Mouse (Mus musculus): Measurements from ENCODE around the gene Mgp. TPM values are rescaled to one million over a fixed set of nuclear protein-coding genes. Genes with fewer than 3 reads are reported as not detected.

The Mgp gene
- polyA plus RNA-seq, 1 experiment from 2014 or later = 8.3 TPM

DNA sequence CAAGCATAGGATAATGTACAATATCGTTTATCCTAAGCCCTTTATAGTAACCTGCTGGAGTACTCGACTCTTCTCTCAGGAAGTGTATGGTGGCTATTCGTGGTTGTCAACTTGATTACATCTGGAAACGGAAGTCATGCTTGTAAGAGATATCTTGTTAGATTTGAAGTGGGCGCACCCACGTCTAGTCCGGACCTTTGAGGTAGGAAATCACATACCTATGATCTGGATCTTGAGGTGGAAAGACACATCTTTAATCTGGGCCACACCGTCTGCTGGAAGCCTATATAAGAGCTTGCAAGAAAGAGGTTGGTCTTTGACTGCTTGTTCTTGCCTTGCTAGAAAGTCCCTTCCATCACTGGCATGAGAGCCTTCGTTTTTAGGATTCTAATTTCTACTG is 26.9 kb upstream of the Mgp start:
- H3K36me3 ChIP-seq (ENCODE audit: control insufficient read depth, insufficient read depth, low read length) = no peaks in the 10 kb centered on the region
- 92% methylated on average over 9 of the region's 9 CpGs for WGBS
- H3K4me2 ChIP-seq (ENCODE audit: low read depth) = no peak overlapping the region
- no peak overlapping the region for H3K9ac ChIP-seq (ENCODE audit: low read length)
- no peaks in the 10 kb centered on the region for H3K27me3 ChIP-seq (ENCODE audit: control insufficient read depth, insufficient read depth, low read length)
- no peak overlapping the region for H3K27ac ChIP-seq (ENCODE audit: low read depth, low read length)
- DNase-seq (ENCODE audit: low spot score) (no peak), ATAC-seq (ENCODE audit: insufficient read depth, low FRiP score, low TSS enrichment) (no peak)
- no peak overlapping the region for H3K4me3 ChIP-seq (ENCODE audit: low read depth, low read length)
- H3K4me1 ChIP-seq (ENCODE audit: control insufficient read depth, insufficient read depth, low read length) = no peaks in the 10 kb centered on the region
- H3K9me3 ChIP-seq (ENCODE audit: control insufficient read depth, low read length) = no peaks in the 10 kb centered on the region

DNA sequence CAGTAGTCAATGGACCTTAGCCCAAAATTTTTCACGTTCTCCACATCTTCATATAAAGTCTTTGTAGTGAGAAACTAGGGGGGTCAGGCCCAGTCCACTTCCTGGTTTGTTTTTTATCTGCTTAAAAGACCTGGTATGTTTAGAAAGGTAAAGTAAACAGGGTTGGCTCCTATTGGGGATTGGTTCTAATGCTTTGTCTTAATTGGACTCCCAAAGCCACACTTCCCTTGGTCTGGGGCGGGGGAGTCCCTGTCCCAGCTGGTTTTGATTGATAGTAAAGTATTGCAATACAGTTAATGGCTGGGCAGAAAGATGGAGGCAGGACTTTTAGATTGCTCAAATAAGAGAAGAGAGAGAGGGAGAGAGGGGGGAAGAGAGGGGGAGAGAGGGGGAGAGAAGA is 25.4 kb upstream of the Mgp start:
- H3K9ac ChIP-seq (ENCODE audit: low read length) = no peak overlapping the region
- no peak overlapping the region for H3K27ac ChIP-seq (ENCODE audit: low read depth, low read length)
- H3K4me1 ChIP-seq (ENCODE audit: control insufficient read depth, insufficient read depth, low read length) = no peaks in the 10 kb centered on the region
- ATAC-seq (ENCODE audit: insufficient read depth, low FRiP score, low TSS enrichment) (no peak), DNase-seq (ENCODE audit: low spot score) (no peak)
- no peak overlapping the region for H3K4me3 ChIP-seq (ENCODE audit: low read depth, low read length)
- H3K36me3 ChIP-seq (ENCODE audit: control insufficient read depth, insufficient read depth, low read length) = no peaks in the 10 kb centered on the region
- 87% methylated on average over 2 of the region's 2 CpGs for WGBS
- H3K9me3 ChIP-seq (ENCODE audit: control insufficient read depth, low read length) = no peaks in the 10 kb centered on the region
- no peak overlapping the region for H3K4me2 ChIP-seq (ENCODE audit: low read depth)
- no peaks in the 10 kb centered on the region for H3K27me3 ChIP-seq (ENCODE audit: control insufficient read depth, insufficient read depth, low read length)

DNA sequence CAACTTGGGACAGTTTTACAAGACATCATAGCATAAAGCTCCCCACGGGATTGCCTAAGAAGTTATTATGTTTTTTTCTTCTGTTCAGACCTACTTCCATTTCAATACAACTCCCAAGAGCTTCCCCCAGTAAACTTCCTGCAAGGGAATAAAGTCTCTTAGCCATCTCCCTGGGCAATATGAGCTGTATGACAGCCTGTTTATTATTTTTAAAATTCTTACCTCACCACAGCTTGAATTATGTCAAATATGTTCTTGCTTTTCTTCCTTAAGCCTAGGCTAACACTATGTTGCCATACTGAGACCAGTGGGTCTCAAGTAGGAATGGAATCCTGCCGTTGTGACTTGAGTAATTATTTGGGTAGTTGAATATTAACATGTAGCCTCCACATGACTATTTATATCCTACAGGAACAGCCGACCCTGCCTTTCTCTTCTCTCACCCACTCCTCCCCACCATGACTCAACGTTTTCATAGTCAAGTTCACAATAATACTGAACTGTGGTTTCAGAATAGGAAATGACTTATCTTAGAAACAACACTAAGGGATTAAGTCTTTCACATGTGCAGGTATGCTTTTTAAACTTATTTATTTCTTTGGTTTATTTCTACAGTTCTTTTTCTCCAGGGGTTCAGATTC is 24.9 kb upstream of the Mgp start:
- H3K4me2 ChIP-seq (ENCODE audit: low read depth) = no peak overlapping the region
- no peaks in the 10 kb centered on the region for H3K9me3 ChIP-seq (ENCODE audit: control insufficient read depth, low read length)
- no peaks in the 10 kb centered on the region for H3K4me1 ChIP-seq (ENCODE audit: control insufficient read depth, insufficient read depth, low read length)
- H3K4me3 ChIP-seq (ENCODE audit: low read depth, low read length) = no peak overlapping the region
- H3K27ac ChIP-seq (ENCODE audit: low read depth, low read length) = no peak overlapping the region
- WGBS = 85% methylated on average over 4 of the region's 4 CpGs
- no peaks in the 10 kb centered on the region for H3K36me3 ChIP-seq (ENCODE audit: control insufficient read depth, insufficient read depth, low read length)
- DNase-seq (ENCODE audit: low spot score) (no peak), ATAC-seq (ENCODE audit: insufficient read depth, low FRiP score, low TSS enrichment) (no peak)
- H3K27me3 ChIP-seq (ENCODE audit: control insufficient read depth, insufficient read depth, low read length) = no peaks in the 10 kb centered on the region
- no peak overlapping the region for H3K9ac ChIP-seq (ENCODE audit: low read length)

DNA sequence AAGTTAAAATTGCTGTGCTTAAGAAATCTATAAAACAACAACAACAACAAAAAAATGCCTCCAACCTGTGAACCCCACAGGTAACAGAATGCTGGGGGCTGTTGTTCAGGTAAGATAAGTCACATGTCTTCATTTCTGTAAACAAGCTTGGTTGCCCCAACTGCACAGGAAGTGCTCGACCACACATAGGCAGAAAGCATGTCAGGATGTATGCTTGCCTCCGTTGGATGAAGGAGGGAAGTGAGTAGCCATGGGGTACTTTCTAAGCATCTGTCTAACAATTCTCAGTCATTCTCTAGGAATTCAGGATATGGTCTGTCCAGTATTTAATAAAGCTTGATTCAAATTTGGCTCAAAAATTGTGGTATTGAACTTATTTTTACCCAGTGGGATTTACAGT is 23.3 kb upstream of the Mgp start:
- WGBS = 76% methylated on average over 2 of the region's 2 CpGs
- Histone ChIP-seq H3K4me3 (ENCODE audit: low read depth, low read length) (no peak overlapping the region), H3K27me3 (ENCODE audit: control insufficient read depth, insufficient read depth, low read length) (no peaks in the 10 kb centered on the region), H3K36me3 (ENCODE audit: control insufficient read depth, insufficient read depth, low read length) (no peaks in the 10 kb centered on the region), H3K9me3 (ENCODE audit: control insufficient read depth, low read length) (no peaks in the 10 kb centered on the region), H3K27ac (ENCODE audit: low read depth, low read length) (no peak overlapping the region), H3K4me2 (ENCODE audit: low read depth) (no peak overlapping the region), H3K4me1 (ENCODE audit: control insufficient read depth, insufficient read depth, low read length) (no peaks in the 10 kb centered on the region), H3K9ac (ENCODE audit: low read length) (no peak overlapping the region)
- ATAC-seq (ENCODE audit: insufficient read depth, low FRiP score, low TSS enrichment) = no peak
- DNase-seq (ENCODE audit: low spot score) = no peak

DNA sequence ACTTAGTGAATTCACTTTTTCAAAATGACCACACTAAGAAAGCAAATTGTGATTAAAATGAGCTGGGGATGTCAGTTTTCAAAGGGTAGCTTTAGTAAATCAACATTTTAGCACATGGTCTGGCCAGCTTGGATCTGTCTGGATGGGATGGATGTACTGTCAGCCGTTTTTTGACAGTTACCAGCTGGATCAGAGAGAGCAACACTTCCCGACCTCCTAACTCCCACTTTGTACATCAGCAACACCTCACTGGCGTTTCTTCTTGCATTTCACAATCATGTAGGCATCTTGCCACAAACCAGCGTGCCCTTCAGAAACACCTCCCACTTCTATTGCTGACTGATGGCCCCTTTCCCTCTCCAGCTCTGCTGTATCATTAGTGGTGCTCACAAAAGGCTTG is 22.6 kb upstream of the Mgp start:
- DNase-seq (ENCODE audit: low spot score) (no peak), ATAC-seq (ENCODE audit: insufficient read depth, low FRiP score, low TSS enrichment) (no peak)
- H3K27ac ChIP-seq (ENCODE audit: low read depth, low read length) = no peak overlapping the region
- 77% methylated on average over 4 of the region's 4 CpGs for WGBS
- H3K4me2 ChIP-seq (ENCODE audit: low read depth) = no peak overlapping the region
- H3K9ac ChIP-seq (ENCODE audit: low read length) = no peak overlapping the region
- H3K9me3 ChIP-seq (ENCODE audit: control insufficient read depth, low read length) = no peaks in the 10 kb centered on the region
- no peaks in the 10 kb centered on the region for H3K27me3 ChIP-seq (ENCODE audit: control insufficient read depth, insufficient read depth, low read length)
- no peaks in the 10 kb centered on the region for H3K4me1 ChIP-seq (ENCODE audit: control insufficient read depth, insufficient read depth, low read length)
- H3K36me3 ChIP-seq (ENCODE audit: control insufficient read depth, insufficient read depth, low read length) = no peaks in the 10 kb centered on the region
- no peak overlapping the region for H3K4me3 ChIP-seq (ENCODE audit: low read depth, low read length)

DNA sequence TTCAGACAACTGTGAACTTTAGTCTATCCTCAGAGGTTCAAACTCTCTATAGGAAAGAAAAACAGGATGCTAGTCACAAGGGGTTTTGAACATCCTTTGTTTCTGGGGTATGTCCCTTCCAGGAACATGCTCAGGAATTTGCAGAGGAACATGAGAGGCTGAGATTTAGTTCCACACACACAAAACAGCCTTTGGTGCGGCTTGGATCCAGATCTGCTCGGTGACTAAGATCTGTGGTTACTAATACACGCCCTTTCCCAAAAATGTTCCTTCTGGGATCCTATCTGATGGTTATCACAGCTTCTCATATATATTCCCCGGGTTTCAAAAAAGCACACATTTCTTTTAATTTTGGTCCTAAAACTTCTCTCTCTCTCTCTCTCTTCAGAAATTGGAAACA is 22.2 kb upstream of the Mgp start:
- Histone ChIP-seq H3K27ac (ENCODE audit: low read depth, low read length) (no peak overlapping the region), H3K9me3 (ENCODE audit: control insufficient read depth, low read length) (no peaks in the 10 kb centered on the region), H3K4me2 (ENCODE audit: low read depth) (no peak overlapping the region), H3K9ac (ENCODE audit: low read length) (no peak overlapping the region), H3K4me1 (ENCODE audit: control insufficient read depth, insufficient read depth, low read length) (no peaks in the 10 kb centered on the region), H3K4me3 (ENCODE audit: low read depth, low read length) (no peak overlapping the region), H3K27me3 (ENCODE audit: control insufficient read depth, insufficient read depth, low read length) (no peaks in the 10 kb centered on the region), H3K36me3 (ENCODE audit: control insufficient read depth, insufficient read depth, low read length) (no peaks in the 10 kb centered on the region)
- ATAC-seq (ENCODE audit: insufficient read depth, low FRiP score, low TSS enrichment) (no peak), DNase-seq (ENCODE audit: low spot score) (no peak)
- 84% methylated on average over 4 of the region's 4 CpGs for WGBS

DNA sequence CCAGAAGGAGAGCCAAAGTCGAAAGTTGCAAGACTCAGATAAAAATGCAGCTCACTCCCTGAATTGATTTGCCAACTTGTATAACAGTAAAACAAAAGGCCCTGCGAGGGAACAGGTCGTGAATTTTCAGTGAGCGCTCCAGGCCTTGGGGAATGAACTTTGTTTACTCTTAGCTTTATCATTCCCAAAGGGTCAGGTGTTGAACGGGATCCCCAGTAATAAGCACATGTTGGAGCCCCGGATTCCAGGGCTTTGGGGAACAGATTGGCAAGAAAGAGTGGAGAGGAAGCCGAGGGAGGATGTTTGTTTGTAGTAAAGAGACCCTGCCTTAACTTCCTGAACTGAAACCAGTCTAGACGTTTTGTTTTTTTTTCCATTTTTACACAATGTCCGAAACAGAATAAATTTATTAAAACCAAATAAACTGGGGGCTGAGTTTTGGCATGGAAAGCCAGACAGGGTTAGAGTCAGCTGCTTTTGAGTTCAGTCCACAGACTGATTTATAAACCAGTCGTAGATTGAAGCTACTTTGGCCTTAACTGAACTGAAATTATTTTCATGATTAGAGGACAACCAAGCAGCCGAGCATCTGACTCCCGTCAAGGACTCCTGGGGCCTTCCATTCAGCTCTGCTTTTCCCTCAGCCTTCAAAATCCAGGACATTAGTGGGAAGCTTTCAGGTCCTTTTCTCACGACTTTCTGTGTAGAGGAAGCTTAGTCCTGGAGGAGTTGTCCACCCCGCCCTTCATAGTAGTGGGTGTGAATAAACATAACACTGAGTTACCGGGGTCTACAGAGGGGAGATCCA is 19.1 kb upstream of the Mgp start:
- Histone ChIP-seq H3K4me2 (ENCODE audit: low read depth) (no peak overlapping the region), H3K4me1 (ENCODE audit: control insufficient read depth, insufficient read depth, low read length) (no peaks in the 10 kb centered on the region), H3K4me3 (ENCODE audit: low read depth, low read length) (no peak overlapping the region), H3K27ac (ENCODE audit: low read depth, low read length) (no peak overlapping the region), H3K27me3 (ENCODE audit: control insufficient read depth, insufficient read depth, low read length) (no peaks in the 10 kb centered on the region), H3K9ac (ENCODE audit: low read length) (no peak overlapping the region), H3K9me3 (ENCODE audit: control insufficient read depth, low read length) (no peaks in the 10 kb centered on the region), H3K36me3 (ENCODE audit: control insufficient read depth, insufficient read depth, low read length) (no peaks in the 10 kb centered on the region)
- DNase-seq (ENCODE audit: low spot score) = no peak
- no peak for ATAC-seq (ENCODE audit: insufficient read depth, low FRiP score, low TSS enrichment)
- 69% methylated on average over 15 of the region's 15 CpGs for WGBS

DNA sequence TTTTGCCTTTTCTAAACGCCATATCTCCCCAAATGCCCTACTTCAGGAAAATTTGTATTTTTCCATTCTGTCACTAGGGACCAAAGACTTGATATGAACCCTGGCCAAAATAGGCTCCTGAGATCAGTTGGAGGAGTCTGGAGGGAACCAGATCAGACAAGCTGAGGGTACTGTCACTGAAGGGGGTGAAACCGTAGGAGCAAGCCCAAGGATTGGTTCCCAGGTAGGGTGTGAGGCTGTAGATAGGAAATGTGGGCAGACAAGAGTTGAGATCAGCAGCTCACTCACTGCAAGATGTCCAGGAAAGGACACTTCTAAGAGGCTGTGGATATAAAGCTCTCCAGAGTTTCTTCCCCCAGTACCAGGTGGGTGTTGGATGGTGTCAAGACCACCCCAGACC is 16.4 kb upstream of the Mgp start:
- DNase-seq (ENCODE audit: low spot score) (no peak), ATAC-seq (ENCODE audit: insufficient read depth, low FRiP score, low TSS enrichment) (no peak)
- Histone ChIP-seq H3K9ac (ENCODE audit: low read length) (no peak overlapping the region), H3K27ac (ENCODE audit: low read depth, low read length) (no peak overlapping the region), H3K36me3 (ENCODE audit: control insufficient read depth, insufficient read depth, low read length) (no peaks in the 10 kb centered on the region), H3K4me3 (ENCODE audit: low read depth, low read length) (no peak overlapping the region), H3K27me3 (ENCODE audit: control insufficient read depth, insufficient read depth, low read length) (no peaks in the 10 kb centered on the region), H3K4me2 (ENCODE audit: low read depth) (no peak overlapping the region), H3K4me1 (ENCODE audit: control insufficient read depth, insufficient read depth, low read length) (no peaks in the 10 kb centered on the region), H3K9me3 (ENCODE audit: control insufficient read depth, low read length) (no peaks in the 10 kb centered on the region)
- WGBS = 85% methylated on average over 2 of the region's 2 CpGs

DNA sequence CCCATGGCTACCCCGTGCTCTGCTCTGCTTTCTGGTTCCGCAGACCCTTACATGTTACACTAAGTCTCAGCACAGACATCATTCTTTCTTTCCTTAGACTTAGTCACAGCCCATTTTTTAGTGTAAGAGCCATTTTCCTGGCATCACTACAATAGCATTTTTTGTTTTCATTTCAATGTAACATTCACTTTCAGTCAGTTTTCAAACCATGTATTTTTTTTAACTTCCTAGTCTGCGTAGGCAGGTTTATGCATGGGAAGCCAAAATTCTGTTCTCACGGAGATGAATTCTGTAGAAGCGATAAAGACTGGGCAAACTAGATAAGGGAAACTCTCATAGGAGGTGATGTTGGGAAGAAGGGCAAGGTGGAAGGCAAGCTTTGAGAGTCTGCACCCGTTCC is 13.9 kb upstream of the Mgp start:
- Histone ChIP-seq H3K9me3 (ENCODE audit: control insufficient read depth, low read length) (no peaks in the 10 kb centered on the region), H3K4me2 (ENCODE audit: low read depth) (no peak overlapping the region), H3K4me1 (ENCODE audit: control insufficient read depth, insufficient read depth, low read length) (no peaks in the 10 kb centered on the region), H3K9ac (ENCODE audit: low read length) (no peak overlapping the region), H3K27me3 (ENCODE audit: control insufficient read depth, insufficient read depth, low read length) (no peaks in the 10 kb centered on the region), H3K36me3 (ENCODE audit: control insufficient read depth, insufficient read depth, low read length) (no peaks in the 10 kb centered on the region), H3K4me3 (ENCODE audit: low read depth, low read length) (no peak overlapping the region), H3K27ac (ENCODE audit: low read depth, low read length) (no peak overlapping the region)
- no peak for DNase-seq (ENCODE audit: low spot score)
- WGBS = 90% methylated on average over 6 of the region's 6 CpGs
- ATAC-seq (ENCODE audit: insufficient read depth, low FRiP score, low TSS enrichment) = no peak
